Mouse (Mus musculus) stomach, postnatal 0 days (tissue): ENCODE data around the gene Glrx5.

ENCODE experiments used
- CTCF ChIP-seq: IDR thresholded peaks from 2 replicates; pipeline ENCODE4 v1.5.1; 2016; ENCODE audit warnings: antibody characterized with exemption, low read depth, mild to moderate bottlenecking, moderate library complexity
- EP300 ChIP-seq: optimal IDR thresholded peaks from 2 replicates; pipeline ENCODE3; 2016; ENCODE audit warnings: antibody characterized with exemption

DNA sequence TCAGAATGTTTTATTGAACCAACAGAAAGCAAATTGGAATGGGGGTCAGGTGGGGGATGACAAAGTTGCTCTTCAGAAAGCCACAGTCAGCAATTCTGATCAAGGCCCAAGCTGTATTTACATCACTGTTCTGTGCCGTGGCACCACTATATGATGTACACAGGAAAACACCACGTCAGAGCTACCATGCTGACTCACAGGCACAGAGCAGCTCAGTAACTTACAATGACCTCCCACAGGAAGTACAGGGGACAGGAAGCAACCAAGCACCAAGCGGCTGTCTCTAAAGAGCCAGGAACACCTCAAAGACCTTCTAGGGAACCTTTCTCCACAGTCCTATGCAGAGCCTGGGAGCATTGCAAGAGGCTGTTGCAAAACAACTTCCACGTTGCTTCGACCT is 36.4 kb downstream of the Glrx5 start:
- no peak for TF ChIP-seq CTCF
- no peak for TF ChIP-seq EP300
